Mouse (Mus musculus) layer of hippocampus, adult 18-20 months (tissue): Measurements from ENCODE around the gene Tmc2. TPM values are rescaled to one million over a fixed set of nuclear protein-coding genes. Genes with fewer than 3 reads are reported as not detected.
A peak's percentile ranks its signal among the peaks of the same experiment; 100 is the strongest.

Source experiments
- DNase-seq, 2 experiments: peaks; one replicate each; pipeline ENCODE4 v3.0.0; 2022; ENCODE audit warnings: low spot score in 2 of 2
- total RNA-seq, 2 experiments: library from RNA; stranded (reverse); gene quantifications; 2 replicates each; pipeline ENCODE4 v1.2.3; 2021

Gene Tmc2
- total RNA-seq, 2 experiments from 2014 or later, result 0.12 TPM; not detected in 1

- DNase-seq, result no peak
Observed at GRCm38 (mm10) chr2:130248226-130248625, 53.2 kb downstream of the Tmc2 start.

- peak in 1 of 2 experiments; percentile 42 for DNase-seq
Observed at GRCm38 (mm10) chr2:130256762-130257161, 61.8 kb downstream of the Tmc2 start.

- no peak for DNase-seq
Observed at GRCm38 (mm10) chr2:130260822-130261221, 65.8 kb downstream of the Tmc2 start.

- no peak for DNase-seq
Observed at GRCm38 (mm10) chr2:130261914-130262313, 66.9 kb downstream of the Tmc2 start.

GRCm38 (mm10) chr2:130262398-130262797 lies 67.4 kb downstream of the Tmc2 start:
- DNase-seq, result no peak

GRCm38 (mm10) chr2:130265520-130265919 lies 70.5 kb downstream of the Tmc2 start:
- no peak for DNase-seq

- DNase-seq, result no peak
Observed at GRCm38 (mm10) chr2:130268074-130268473, 73.1 kb downstream of the Tmc2 start.

GRCm38 (mm10) chr2:130273732-130274131 lies 78.7 kb downstream of the Tmc2 start:
- DNase-seq, result no peak

- peak; percentile 99 to 100 for DNase-seq
Observed at GRCm38 (mm10) chr2:130274149-130274861, 79.3 kb downstream of the Tmc2 start, which contains the start of gene Nop56. Nop56 (plus strand) TSS chr2:130274430.

GRCm38 (mm10) chr2:130274862-130275261 lies 79.9 kb downstream of the Tmc2 start:
- DNase-seq, result no peak

GRCm38 (mm10) chr2:130275649-130276048 lies 80.7 kb downstream of the Tmc2 start:
- peak in 1 of 2 experiments; percentile 59 for DNase-seq

- no peak for DNase-seq
Observed at GRCm38 (mm10) chr2:130279600-130280091, 84.7 kb downstream of the Tmc2 start.

- DNase-seq, result peak; percentile 51 to 76
Observed at GRCm38 (mm10) chr2:130280224-130280623, 85.2 kb downstream of the Tmc2 start.

- DNase-seq, result peak; percentile 57 to 86
Observed at GRCm38 (mm10) chr2:130280818-130281217, 85.8 kb downstream of the Tmc2 start.

- peak; percentile 86 to 93 for DNase-seq
Observed at GRCm38 (mm10) chr2:130283854-130284654, 89.1 kb downstream of the Tmc2 start, which contains the start of gene Idh3b. Idh3b (minus strand) TSS chr2:130284547.

GRCm38 (mm10) chr2:130289086-130289485 lies 94.1 kb downstream of the Tmc2 start:
- no peak for DNase-seq

GRCm38 (mm10) chr2:130291434-130291833 lies 96.4 kb downstream of the Tmc2 start:
- DNase-seq, result peak; percentile 62 to 90

GRCm38 (mm10) chr2:130293009-130293408 lies 98.0 kb downstream of the Tmc2 start:
- no peak for DNase-seq

GRCm38 (mm10) chr2:130293486-130293885 lies 98.5 kb downstream of the Tmc2 start:
- DNase-seq, result peak in 1 of 2 experiments; percentile 36

GRCm38 (mm10) chr2:130294218-130294935 lies 99.4 kb downstream of the Tmc2 start:
- DNase-seq, result no peak

- DNase-seq, result no peak
Observed at GRCm38 (mm10) chr2:130294936-130295277, 99.9 kb downstream of the Tmc2 start, which contains the start of gene Ebf4. Ebf4 (plus strand) TSS chr2:130295169.
